Mouse (Mus musculus): Measurements from ENCODE around the gene Runx1. TPM values are rescaled to one million over a fixed set of nuclear protein-coding genes. Genes with fewer than 3 reads are reported as not detected.

Runx1 gene
- polyA plus RNA-seq, 1 experiment from 2014 or later, result 6.4 TPM

DNA sequence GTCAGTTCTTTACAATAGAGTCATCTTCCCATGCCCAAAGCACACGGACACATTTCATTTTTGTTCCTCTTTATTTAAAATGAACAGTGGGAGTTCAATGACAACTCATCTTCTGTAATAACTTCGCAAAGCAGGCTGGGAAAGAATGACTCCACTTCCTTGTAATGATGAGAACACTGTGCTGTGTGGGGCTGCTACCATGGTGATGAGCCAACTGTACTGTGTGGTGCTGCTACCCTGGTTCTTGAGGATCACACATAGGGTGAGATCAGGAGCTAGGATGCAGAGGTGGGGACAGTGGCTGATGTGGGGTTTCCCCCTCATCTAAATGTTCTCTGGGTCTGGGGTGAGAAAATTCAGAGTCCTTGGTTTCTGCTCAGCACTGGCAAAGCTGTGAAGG, 38.2 kb upstream of the Runx1 start:
- TF ChIP-seq EP300 (optimal IDR thresholded peaks at IDR 0.05) (no peak), CTCF (IDR thresholded peaks at IDR 0.05; ENCODE audit: low read depth) (no peak)
- Histone ChIP-seq H3K27ac (replicated peaks) (no peak overlapping the region), H3K27me3 (ENCODE audit: control insufficient read depth, insufficient read depth, low read length) (no peaks in the 10 kb centered on the region), H3K36me3 (ENCODE audit: control insufficient read depth, insufficient read depth, low read length) (no peaks in the 10 kb centered on the region), H3K4me3 (ENCODE audit: low read depth, low read length) (no peak overlapping the region), H3K9ac (ENCODE audit: low read length) (no peak overlapping the region), H3K4me2 (replicated peaks; ENCODE audit: low read depth) (no peak overlapping the region), H3K9me3 (ENCODE audit: control insufficient read depth, low read length) (0 out of 2 replicates have a peak, but pooled peaks cover 3% of the 10 kb centered on the region), H3K4me1 (replicated peaks; ENCODE audit: control insufficient read depth, insufficient read depth) (no peaks in the 10 kb centered on the region)
- DNase-seq (ENCODE audit: low spot score) (no peak), ATAC-seq (ENCODE audit: low FRiP score, low TSS enrichment) (no peak)
- 74% methylated on average over 2 of the region's 2 CpGs for WGBS

DNA sequence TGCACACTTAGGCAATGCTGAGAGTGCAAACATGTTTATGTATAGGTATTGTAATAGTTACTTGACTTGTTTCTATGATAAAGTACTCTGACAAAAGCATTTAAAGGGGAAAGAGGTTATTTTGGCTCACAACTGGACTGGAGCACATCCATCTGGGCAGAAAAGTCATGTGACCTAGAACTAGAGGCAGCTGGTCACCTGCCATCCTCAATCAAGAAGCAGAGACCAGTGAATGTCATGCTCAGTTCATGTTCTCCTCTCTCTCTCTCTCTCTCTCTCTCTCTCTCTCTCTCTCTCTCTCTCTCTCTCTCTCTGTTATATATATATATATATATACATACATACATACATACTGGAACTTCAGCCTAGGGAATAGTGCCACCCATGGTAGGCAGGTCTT, 37.2 kb upstream of the Runx1 start:
- H3K9me3 ChIP-seq (ENCODE audit: control insufficient read depth, low read length), result 0 out of 2 replicates have a peak, but pooled peaks cover 2% of the 10 kb centered on the region
- H3K27me3 ChIP-seq (ENCODE audit: control insufficient read depth, insufficient read depth, low read length), result no peaks in the 10 kb centered on the region
- ATAC-seq (ENCODE audit: low FRiP score, low TSS enrichment) (no peak), DNase-seq (ENCODE audit: low spot score) (no peak)
- no peak for TF ChIP-seq CTCF (IDR thresholded peaks at IDR 0.05; ENCODE audit: low read depth)
- TF ChIP-seq EP300 (optimal IDR thresholded peaks at IDR 0.05), result no peak
- H3K4me1 ChIP-seq (replicated peaks; ENCODE audit: control insufficient read depth, insufficient read depth), result no peaks in the 10 kb centered on the region
- no peak overlapping the region for H3K4me2 ChIP-seq (replicated peaks; ENCODE audit: low read depth)
- H3K9ac ChIP-seq (ENCODE audit: low read length), result no peak overlapping the region
- no peak overlapping the region for H3K27ac ChIP-seq (replicated peaks)
- no peak overlapping the region for H3K4me3 ChIP-seq (ENCODE audit: low read depth, low read length)
- no peaks in the 10 kb centered on the region for H3K36me3 ChIP-seq (ENCODE audit: control insufficient read depth, insufficient read depth, low read length)

DNA sequence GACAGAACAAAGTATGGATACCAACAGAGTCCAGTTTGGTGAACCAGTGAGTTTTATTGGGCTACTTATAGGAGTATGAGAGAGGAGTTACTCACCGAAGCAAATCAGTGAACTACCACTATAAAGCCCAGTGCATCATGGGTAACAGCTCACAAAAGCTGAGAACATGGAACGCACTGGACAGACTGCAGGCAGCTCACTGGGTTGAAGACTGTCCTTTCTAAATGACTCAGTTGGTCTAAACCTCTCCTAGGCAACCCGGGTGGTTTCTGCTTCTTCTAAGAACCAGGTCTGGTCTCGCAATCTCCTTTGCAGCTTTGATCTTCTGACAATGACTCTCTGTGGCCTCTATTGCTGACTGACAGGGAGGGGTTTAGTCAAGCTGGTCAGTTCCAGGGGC, 36.5 kb upstream of the Runx1 start:
- H3K9ac ChIP-seq (ENCODE audit: low read length), result no peak overlapping the region
- H3K4me2 ChIP-seq (replicated peaks; ENCODE audit: low read depth), result no peak overlapping the region
- no peak overlapping the region for H3K27ac ChIP-seq (replicated peaks)
- no peaks in the 10 kb centered on the region for H3K36me3 ChIP-seq (ENCODE audit: control insufficient read depth, insufficient read depth, low read length)
- 85% methylated on average over 4 of the region's 4 CpGs for WGBS
- ATAC-seq (ENCODE audit: low FRiP score, low TSS enrichment) (no peak), DNase-seq (ENCODE audit: low spot score) (no peak)
- H3K9me3 ChIP-seq (ENCODE audit: control insufficient read depth, low read length), result no peaks in the 10 kb centered on the region
- no peak for TF ChIP-seq CTCF (IDR thresholded peaks at IDR 0.05; ENCODE audit: low read depth)
- H3K4me1 ChIP-seq (replicated peaks; ENCODE audit: control insufficient read depth, insufficient read depth), result no peaks in the 10 kb centered on the region
- H3K4me3 ChIP-seq (ENCODE audit: low read depth, low read length), result no peak overlapping the region
- no peaks in the 10 kb centered on the region for H3K27me3 ChIP-seq (ENCODE audit: control insufficient read depth, insufficient read depth, low read length)

DNA sequence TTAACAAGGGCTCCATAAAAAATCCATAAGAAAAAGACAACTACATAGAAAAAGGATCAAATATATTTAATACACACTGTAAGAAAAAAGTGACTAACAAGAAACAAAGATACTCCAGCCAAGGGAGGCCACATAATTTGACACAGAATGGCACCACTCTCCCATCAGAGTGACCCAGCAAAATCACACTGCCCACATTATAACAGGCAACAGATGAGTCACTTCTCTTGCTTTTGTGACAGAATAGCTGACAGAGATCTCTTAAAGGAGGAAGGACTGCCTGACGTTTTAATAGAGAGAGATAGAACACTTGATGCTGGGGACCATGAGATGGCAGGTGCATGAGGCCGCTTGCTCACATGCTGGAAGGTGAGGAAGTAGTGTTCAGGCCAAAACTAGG, 35.6 kb upstream of the Runx1 start:
- Histone ChIP-seq H3K9me3 (ENCODE audit: control insufficient read depth, low read length) (no peaks in the 10 kb centered on the region), H3K27me3 (ENCODE audit: control insufficient read depth, insufficient read depth, low read length) (no peaks in the 10 kb centered on the region), H3K27ac (replicated peaks) (no peak overlapping the region), H3K4me2 (replicated peaks; ENCODE audit: low read depth) (no peak overlapping the region), H3K36me3 (ENCODE audit: control insufficient read depth, insufficient read depth, low read length) (no peaks in the 10 kb centered on the region), H3K9ac (ENCODE audit: low read length) (no peak overlapping the region), H3K4me1 (replicated peaks; ENCODE audit: control insufficient read depth, insufficient read depth) (no peaks in the 10 kb centered on the region), H3K4me3 (ENCODE audit: low read depth, low read length) (no peak overlapping the region)
- TF ChIP-seq CTCF (IDR thresholded peaks at IDR 0.05; ENCODE audit: low read depth) (no peak), EP300 (optimal IDR thresholded peaks at IDR 0.05) (no peak)
- no peak for ATAC-seq (ENCODE audit: low FRiP score, low TSS enrichment)
- no peak for DNase-seq (ENCODE audit: low spot score)
- 71% methylated on average over 2 of the region's 2 CpGs for WGBS

DNA sequence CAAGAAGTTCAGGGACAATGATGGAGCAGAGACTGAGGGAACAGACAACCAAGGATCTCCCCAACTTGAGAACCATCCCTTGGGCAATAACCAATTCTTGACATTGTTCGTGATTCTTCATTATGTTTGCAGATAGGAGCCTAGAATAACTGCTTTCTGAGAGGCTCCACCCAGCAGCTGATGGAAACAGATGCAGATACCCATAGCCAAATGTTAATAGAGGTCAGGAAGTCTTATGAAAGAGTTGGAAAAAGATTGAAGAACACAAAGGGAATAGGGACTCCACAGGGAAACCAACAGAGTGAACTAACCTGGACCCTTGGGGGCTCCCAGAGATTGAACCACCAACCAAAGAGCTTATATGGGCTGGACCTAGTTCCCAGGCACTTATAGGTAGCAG, 34.7 kb upstream of the Runx1 start:
- Histone ChIP-seq H3K27me3 (ENCODE audit: control insufficient read depth, insufficient read depth, low read length) (no peaks in the 10 kb centered on the region), H3K4me1 (replicated peaks; ENCODE audit: control insufficient read depth, insufficient read depth) (no peaks in the 10 kb centered on the region), H3K36me3 (ENCODE audit: control insufficient read depth, insufficient read depth, low read length) (no peaks in the 10 kb centered on the region), H3K4me3 (ENCODE audit: low read depth, low read length) (no peak overlapping the region), H3K27ac (replicated peaks) (no peak overlapping the region), H3K9me3 (ENCODE audit: control insufficient read depth, low read length) (no peaks in the 10 kb centered on the region), H3K4me2 (replicated peaks; ENCODE audit: low read depth) (no peak overlapping the region), H3K9ac (ENCODE audit: low read length) (no peak overlapping the region)
- DNase-seq (ENCODE audit: low spot score) (no peak), ATAC-seq (ENCODE audit: low FRiP score, low TSS enrichment) (no peak)
- WGBS, result 87% methylated on average over 1 of the region's 1 CpGs
- TF ChIP-seq CTCF (IDR thresholded peaks at IDR 0.05; ENCODE audit: low read depth) (no peak), EP300 (optimal IDR thresholded peaks at IDR 0.05) (no peak)

DNA sequence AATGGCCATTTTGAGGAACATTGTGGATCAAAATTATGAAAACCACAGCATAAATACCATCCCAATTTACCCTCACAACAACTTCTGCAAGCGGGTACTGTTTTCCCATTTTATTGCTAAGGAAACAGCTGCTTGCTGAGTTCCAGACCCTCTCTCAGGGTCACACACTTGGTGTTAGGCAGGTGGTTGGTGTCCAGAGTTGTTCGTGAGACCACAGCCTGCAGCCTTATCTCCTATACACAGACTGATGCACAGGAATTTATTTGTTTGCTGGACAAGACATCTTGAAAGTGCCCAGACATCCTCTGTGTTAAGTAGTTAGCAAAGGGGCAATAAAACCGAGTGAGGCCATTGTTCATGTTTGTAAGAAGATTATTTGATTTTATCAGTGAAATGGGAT, 30.8 kb upstream of the Runx1 start:
- 60% methylated on average over 3 of the region's 3 CpGs for WGBS
- Histone ChIP-seq H3K4me2 (replicated peaks; ENCODE audit: low read depth) (no peak overlapping the region), H3K4me3 (ENCODE audit: low read depth, low read length) (no peak overlapping the region), H3K4me1 (replicated peaks; ENCODE audit: control insufficient read depth, insufficient read depth) (no peaks in the 10 kb centered on the region), H3K36me3 (ENCODE audit: control insufficient read depth, insufficient read depth, low read length) (no peaks in the 10 kb centered on the region), H3K9ac (ENCODE audit: low read length) (no peak overlapping the region), H3K27ac (replicated peaks) (no peak overlapping the region), H3K27me3 (ENCODE audit: control insufficient read depth, insufficient read depth, low read length) (no peaks in the 10 kb centered on the region), H3K9me3 (ENCODE audit: control insufficient read depth, low read length) (no peaks in the 10 kb centered on the region)
- ATAC-seq (ENCODE audit: low FRiP score, low TSS enrichment), result no peak
- TF ChIP-seq CTCF (IDR thresholded peaks at IDR 0.05; ENCODE audit: low read depth) (no peak), EP300 (optimal IDR thresholded peaks at IDR 0.05) (no peak)
- DNase-seq (ENCODE audit: low spot score), result no peak

Measured in stomach, postnatal 0 days (tissue).